Mouse (Mus musculus) olfactory bulb, adult 2 months (tissue): ENCODE measurements around the gene Eif2a. TPM values are rescaled to one million over a fixed set of nuclear protein-coding genes. Genes with fewer than 3 reads are reported as not detected.

Experiments
- H3K27ac ChIP-seq: fragments of 200-500 bp; 2 replicates; pipeline ENCODE4 v1.5.1; 2012; ENCODE audit warnings: low read depth, low read length; ENCODE audit not compliant: insufficient read depth
- H3K4me1 ChIP-seq: fragments of 200-500 bp; 2 replicates; pipeline ENCODE4 v1.6.1; 2012; ENCODE audit warnings: low read length; ENCODE audit not compliant: control insufficient read depth, insufficient read depth
- H3K4me3 ChIP-seq: fragments of 200-500 bp; 2 replicates; pipeline ENCODE4 v1.5.1; 2012; ENCODE audit warnings: mild to moderate bottlenecking, low read depth, low read length, moderate library complexity; ENCODE audit not compliant: insufficient read depth
- CTCF ChIP-seq: fragments of 200-500 bp; IDR thresholded peaks from 2 replicates; pipeline ENCODE4 v1.5.1; 2012; ENCODE audit warnings: low read depth, mild to moderate bottlenecking, low read length, moderate library complexity; ENCODE audit not compliant: insufficient read depth
- POLR2A ChIP-seq: fragments of 200-500 bp; IDR thresholded peaks from 2 replicates; pipeline ENCODE4 v1.6.1; 2012; ENCODE audit warnings: mild to moderate bottlenecking, low read depth, low read length, moderate library complexity; ENCODE audit not compliant: insufficient read depth
- WGBS: fragments of 180-500 bp; shearing (Covaris S2); methylation state at CpG from one replicate; pipeline ENCODE4 v1.1.7; 2018; 5-methylcytosine and 5-hydroxymethylcytosine counted together
- polyA plus RNA-seq: library from polyadenylated mRNA; stranded (reverse); fragments of >200 nt; gene quantifications from 2 replicates; pipeline ENCODE4 v1.2.4, GENCODE M21; 2012; ENCODE audit warnings: low replicate concordance; ENCODE audit not compliant: missing spikeins, insufficient read depth, insufficient read length

Eif2a gene
- polyA plus RNA-seq, 1 experiment: not detected

- TF ChIP-seq CTCF (no peak), POLR2A (no peak)
- no peaks in the 10 kb centered on the region for H3K4me1 ChIP-seq
- H3K27ac ChIP-seq: no peak overlapping the region
- no peak overlapping the region for H3K4me3 ChIP-seq
- 77% methylated on average over 1 of the region's 1 CpGs for WGBS
Observed at GRCm38 (mm10) chr3:58552001-58552811, 26.6 kb downstream of the Eif2a start.

DNA sequence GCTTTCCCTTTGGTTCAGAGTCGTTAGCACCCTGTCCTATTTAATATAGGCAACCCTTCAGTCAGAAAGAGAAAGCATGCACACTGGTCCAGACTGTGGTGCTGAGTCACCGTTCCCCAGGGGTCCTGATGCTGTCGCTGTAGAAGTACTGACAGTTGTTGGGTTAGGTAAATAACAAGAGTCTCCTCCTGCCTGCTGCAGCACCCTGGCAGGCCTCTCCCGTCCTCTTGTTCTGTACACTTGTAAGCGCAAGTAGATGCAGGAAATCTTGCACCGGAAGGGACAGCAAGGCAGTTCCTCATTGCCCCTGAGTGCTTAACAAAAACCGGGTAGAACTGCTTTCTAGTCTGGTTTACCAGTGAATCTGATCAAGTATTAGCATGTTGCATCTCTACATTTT, 31.0 kb downstream of the Eif2a start:
- Histone ChIP-seq H3K4me3 (no peak overlapping the region), H3K4me1 (no peaks in the 10 kb centered on the region), H3K27ac (no peak overlapping the region)
- TF ChIP-seq CTCF: no peak
- TF ChIP-seq POLR2A: no peak
- WGBS: 78% methylated on average over 7 of the region's 7 CpGs

DNA sequence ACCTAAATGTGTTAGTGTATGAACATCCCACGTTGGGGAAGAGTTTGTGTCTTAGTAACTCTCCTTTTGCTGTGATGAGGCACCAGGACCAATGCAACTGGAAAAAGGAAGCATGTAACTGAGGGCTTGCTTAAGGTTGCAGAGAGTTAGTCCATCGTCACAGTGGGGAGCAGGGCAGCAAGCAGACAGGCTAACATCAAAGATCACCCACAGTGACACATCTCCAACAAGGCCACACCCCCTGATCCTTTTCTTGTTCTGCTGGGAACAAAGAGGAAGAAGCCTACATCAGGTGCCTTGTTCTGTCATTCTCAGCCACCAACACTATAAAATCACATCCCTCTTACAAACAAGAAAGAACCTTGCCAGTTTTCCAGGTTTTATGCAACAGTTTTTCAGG, 34.3 kb downstream of the Eif2a start:
- Histone ChIP-seq H3K4me3 (no peak overlapping the region), H3K4me1 (no peaks in the 10 kb centered on the region), H3K27ac (no peak overlapping the region)
- WGBS: 40% methylated on average over 2 of the region's 2 CpGs
- no peak for TF ChIP-seq CTCF
- TF ChIP-seq POLR2A: no peak

DNA sequence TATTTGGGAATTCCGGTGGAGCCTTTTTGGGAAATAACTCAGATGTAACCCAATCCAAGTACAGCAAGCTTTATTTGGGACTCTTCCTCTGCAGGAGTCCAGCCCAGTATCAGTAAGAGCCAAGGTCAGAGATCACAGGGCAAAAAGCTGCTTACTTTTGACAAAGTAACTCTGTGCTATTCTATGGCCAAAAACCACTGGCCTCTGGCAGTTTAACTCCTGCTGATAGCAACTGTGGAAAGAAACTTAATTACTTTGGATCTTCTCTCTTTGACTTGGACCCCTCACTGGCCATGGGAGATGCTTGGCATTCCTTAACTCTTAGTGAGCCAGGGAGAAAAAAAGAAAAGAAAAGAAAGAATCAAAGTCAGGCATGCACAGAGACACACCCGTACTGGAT, 35.8 kb downstream of the Eif2a start:
- Histone ChIP-seq H3K27ac (no peak overlapping the region), H3K4me3 (no peak overlapping the region), H3K4me1 (no peaks in the 10 kb centered on the region)
- TF ChIP-seq CTCF (no peak), POLR2A (no peak)
- WGBS: 47% methylated on average over 2 of the region's 2 CpGs

GRCm38 (mm10) chr3:58570821-58571220, 45.2 kb downstream of the Eif2a start:
- no peak overlapping the region for H3K4me3 ChIP-seq
- H3K4me1 ChIP-seq: no peaks in the 10 kb centered on the region
- WGBS: 97% methylated on average over 3 of the region's 3 CpGs
- TF ChIP-seq POLR2A (no peak), CTCF (no peak)
- no peak overlapping the region for H3K27ac ChIP-seq

- peak; percentile 98 for TF ChIP-seq POLR2A
- no peak for TF ChIP-seq CTCF
- Histone ChIP-seq H3K4me3 (peak within 1 kb of the TSS; percentile 93), H3K27ac (peak within 1 kb of the TSS; percentile 96), H3K4me1 (peaks cover 3% of the 10 kb centered on the region; the same call in 1 of the 2 replicates)
- WGBS: under 1% methylated on average over 59 of the region's 59 CpGs
Observed at GRCm38 (mm10) chr3:58576137-58577066, 50.8 kb downstream of the Eif2a start, which contains the start of gene Selenot. TSS of gene Selenot (plus strand) at chr3:58576636.

GRCm38 (mm10) chr3:58577067-58577503, 51.5 kb downstream of the Eif2a start:
- TF ChIP-seq CTCF (no peak), POLR2A (no peak)
- under 1% methylated on average over 36 of the region's 36 CpGs for WGBS
- peak overlapping the region; percentile 93 for H3K4me3 ChIP-seq
- peaks cover 3% of the 10 kb centered on the region; the same call in 1 of the 2 replicates for H3K4me1 ChIP-seq
- H3K27ac ChIP-seq: peak overlapping the region; percentile 96

DNA sequence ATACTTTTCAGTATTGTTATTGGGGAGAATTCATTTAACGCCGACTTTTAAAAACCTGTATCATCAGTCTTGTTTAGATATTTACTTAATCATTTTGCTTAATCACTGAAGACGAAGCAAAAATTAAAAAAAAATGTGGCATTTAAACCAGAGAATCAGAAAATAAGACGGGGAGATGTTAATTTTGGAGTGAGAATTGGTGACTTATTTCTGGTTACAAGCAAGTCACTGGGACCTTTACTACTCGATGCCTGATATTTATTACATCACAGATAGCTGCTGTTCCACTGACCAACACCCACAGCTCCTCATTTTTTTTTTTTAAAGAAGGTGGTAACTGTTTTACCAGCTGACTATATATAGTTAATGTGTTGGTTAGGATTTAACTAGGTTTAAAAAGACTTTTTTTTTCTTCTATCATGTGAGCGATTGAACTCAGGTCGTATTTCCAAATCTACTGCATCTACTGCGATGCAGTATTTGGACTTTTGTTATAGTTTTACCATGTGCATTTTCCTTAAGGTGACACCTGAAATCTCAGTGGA, 52.0 kb downstream of the Eif2a start:
- no peak for TF ChIP-seq CTCF
- TF ChIP-seq POLR2A: no peak
- under 1% methylated on average over 8 of the region's 8 CpGs for WGBS
- Histone ChIP-seq H3K4me1 (peaks cover 6% of the 10 kb centered on the region; the same call in 1 of the 2 replicates), H3K4me3 (no peak overlapping the region), H3K27ac (no peak overlapping the region)

GRCm38 (mm10) chr3:58581530-58581929, 55.9 kb downstream of the Eif2a start:
- Histone ChIP-seq H3K4me1 (peaks cover 6% of the 10 kb centered on the region; the same call in 1 of the 2 replicates), H3K27ac (no peak overlapping the region), H3K4me3 (no peak overlapping the region)
- TF ChIP-seq POLR2A (no peak), CTCF (no peak)
- WGBS: 86% methylated on average over 4 of the region's 4 CpGs
